Mouse (Mus musculus) cerebellum, adult 2 months (tissue): ENCODE data around the gene Stard10.

ENCODE experiments used
- CTCF ChIP-seq: fragments of 200-500 bp; IDR thresholded peaks from 2 replicates; pipeline ENCODE4 v1.5.1; 2011; ENCODE audit warnings: low read depth, mild to moderate bottlenecking, control low read depth, low read length, moderate library complexity, borderline replicate concordance; ENCODE audit not compliant: insufficient read depth
- POLR2A ChIP-seq: fragments of 200-500 bp; IDR thresholded peaks from 2 replicates; pipeline ENCODE4 v1.6.1; 2011; ENCODE audit warnings: low read length, control low read depth, borderline replicate concordance; ENCODE audit not compliant: insufficient read depth

DNA sequence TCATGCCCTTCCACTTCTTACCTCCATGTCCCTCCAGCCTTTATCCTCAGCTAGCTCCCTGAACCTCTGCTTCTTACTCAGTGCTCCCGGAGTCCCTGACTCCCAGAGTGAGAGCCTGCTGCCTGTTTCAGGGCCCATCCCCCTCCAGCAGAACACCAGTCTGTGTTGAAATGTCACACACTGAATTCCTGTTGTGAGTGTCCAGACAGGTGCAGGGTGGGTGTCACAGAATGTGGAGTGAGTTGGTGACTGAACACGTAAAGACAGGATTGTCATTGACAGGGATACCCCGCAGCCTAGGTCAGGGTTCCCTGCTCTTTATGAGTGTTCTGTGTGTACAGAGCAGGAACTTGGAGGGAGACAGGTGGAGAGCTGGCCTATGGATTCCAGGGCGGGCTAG, 28.0 kb downstream of the Stard10 start:
- no peak for TF ChIP-seq CTCF
- TF ChIP-seq POLR2A = no peak
